In the genomic region with DNA sequence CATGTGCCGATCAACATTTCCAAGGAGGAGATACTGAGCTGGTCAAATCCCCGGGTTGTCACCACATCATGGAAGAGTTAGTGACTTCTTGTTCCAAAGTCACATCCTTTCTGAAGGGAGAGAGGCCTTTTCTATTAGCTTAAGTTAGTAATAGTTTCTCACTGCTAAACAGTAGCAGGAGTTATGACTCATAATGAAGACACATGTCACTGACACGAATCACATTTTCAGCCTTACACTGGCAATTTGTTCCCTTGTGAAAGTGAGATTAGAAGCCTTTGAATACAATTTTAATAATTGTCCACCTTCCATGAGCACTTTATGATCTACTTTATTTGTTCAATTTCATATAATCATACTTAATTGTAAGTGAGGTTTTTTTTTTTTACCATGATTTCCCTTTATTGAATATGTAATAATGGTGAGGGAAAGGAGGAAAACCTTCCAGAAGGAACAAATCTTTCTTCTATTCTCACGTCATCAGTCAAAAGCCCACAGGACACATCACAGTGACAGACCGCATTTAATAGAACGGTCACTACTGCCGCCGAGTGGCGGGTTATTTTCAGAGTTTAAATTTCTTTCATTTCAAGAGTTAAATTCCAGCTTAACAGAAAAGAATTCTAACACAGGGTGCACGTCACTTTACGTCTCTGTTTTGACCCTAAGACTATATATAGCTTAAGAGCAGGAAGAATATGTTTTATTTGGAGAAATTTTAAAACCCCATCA, we compare ENCODE assay signal across 11 mouse cellular contexts. TPM values are rescaled to one million over a fixed set of nuclear protein-coding genes. Genes with fewer than 3 reads are reported as not detected.
DNase-seq lines count a peak whose midpoint lies in the region.
"Had no signal": no experiment of that assay in that cellular context is flagged by ENCODE, and none has a peak within 500 bp of the region (broad histone marks: within the 10 kb centered on the region; RNA-seq: fewer than 3 reads in every experiment).

No protein-coding gene starts in this region.

- intact Hi-C loops in left cerebral cortex, postnatal 14 days (cut with DNase I), result no loop called here

- peak; percentile 37 to 49 for DNase-seq in cerebellum, postnatal 10 days
- no peak for DNase-seq in cerebellum, adult 18-20 months
- peak; percentile 42 for DNase-seq in heart, postnatal 4 days
- DNase-seq in heart, adult 9 months (ENCODE audit: low spot score in 2 of 2), result no peak
- peak; percentile 28 to 51 for DNase-seq in left cerebral cortex, postnatal 14 days (ENCODE audit: low spot score in 2 of 2)
- DNase-seq in left cerebral cortex, adult 11 months (ENCODE audit: low spot score), result no peak
- DNase-seq in NIH3T3 (ENCODE audit: low read depth), result peak; percentile 15
- DNase-seq in thymus, postnatal 0 days (ENCODE audit: low spot score), result no peak

RNA-seq across cellular contexts. Expression of a gene that starts 40.5 kb away (rescaled TPM):
- 1 to 10 TPM; 5.8 to 6.6 TPM for total RNA-seq in heart, postnatal 4 days (2021)
- 1 to 10 TPM; 1.2 to 1.3 TPM for total RNA-seq in left cerebral cortex, postnatal 14 days (2021)
- polyA plus RNA-seq in thymus, postnatal 0 days (2015; fragmentation: Nextera tagmentation; extraction: Ambion mirVana), result 0.17 and 0.40 TPM in 2 replicates
- total RNA-seq: megakaryocyte progenitor cell, adult 5-6 weeks; MEL had no signal
- polyA plus RNA-seq: liver, embryonic 12.5 days had no signal

Comparison
In these comparisons a context has a peak if more than half of its experiments do, and no peak if none do; other contexts are left out.
1. DNase-seq: peak in cerebellum, postnatal 10 days (2 of 2), heart, postnatal 4 days (single experiment), left cerebral cortex, postnatal 14 days (2 of 2) and NIH3T3 (single experiment); none in cerebellum, adult 18-20 months (0 of 2), heart, adult 9 months (0 of 2), left cerebral cortex, adult 11 months (single experiment) and thymus, postnatal 0 days (single experiment).